Mouse (Mus musculus): Measurements from ENCODE around the gene Gtf3c1. TPM values are rescaled to one million over a fixed set of nuclear protein-coding genes. Genes with fewer than 3 reads are reported as not detected.

Gene Gtf3c1
- total and polyA plus RNA-seq, 2 experiments from 2014 or later, result 14.9 to 66.6 TPM

DNA sequence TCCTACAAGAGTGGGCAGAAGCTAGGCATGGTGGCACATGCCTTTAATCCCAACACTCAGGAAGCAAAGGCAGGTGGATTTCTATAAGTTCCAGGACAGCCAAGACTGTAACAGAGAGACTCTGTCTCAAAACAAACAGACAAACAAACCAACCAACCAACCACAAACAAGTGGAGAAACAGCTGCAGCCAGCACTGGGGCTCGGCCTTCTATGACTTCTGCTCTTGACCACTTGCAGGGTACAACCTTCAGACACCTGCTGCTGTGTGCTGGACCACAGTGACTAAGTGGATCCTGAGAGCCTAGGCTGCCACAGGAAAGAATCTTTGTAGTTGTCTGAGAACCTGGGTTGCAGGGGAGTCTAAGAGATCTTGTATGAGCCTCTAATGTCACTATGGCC is 58.6 kb downstream of the Gtf3c1 start:
- Histone ChIP-seq H3K27me3 (ENCODE audit: control insufficient read depth, insufficient read depth, low read length) (no peaks in the 10 kb centered on the region), H3K4me3 (ENCODE audit: low read depth, low read length) (no peak overlapping the region), H3K4me2 (ENCODE audit: low read depth, low read length) (no peak overlapping the region), H3K4me1 (ENCODE audit: control insufficient read depth, insufficient read depth) (no peaks in the 10 kb centered on the region), H3K9ac (replicated peaks; ENCODE audit: low read depth, low read length) (no peak overlapping the region), H3K27ac (ENCODE audit: low read depth) (no peak overlapping the region), H3K9me3 (replicated peaks; ENCODE audit: control insufficient read depth, low read length) (no peaks in the 10 kb centered on the region), H3K36me3 (replicated peaks; ENCODE audit: control insufficient read depth, insufficient read depth, low read length) (peaks cover 100% of the 10 kb centered on the region)
- no peak for ATAC-seq (ENCODE audit: insufficient read depth, low read depth)
- no peak for TF ChIP-seq EP300 (IDR thresholded peaks at IDR 0.05; ENCODE audit: low read depth)
- TF ChIP-seq CTCF (IDR thresholded peaks at IDR 0.05; ENCODE audit: low read depth), result no peak
- no peak for DNase-seq (ENCODE audit: low spot score)
- WGBS, result 86% methylated on average over 1 of the region's 1 CpGs

- WGBS, result 66% methylated on average over 7 of the region's 7 CpGs
- Histone ChIP-seq H3K4me2 (ENCODE audit: low read depth, low read length) (no peak overlapping the region), H3K9me3 (replicated peaks; ENCODE audit: control insufficient read depth, low read length) (no peaks in the 10 kb centered on the region), H3K4me3 (ENCODE audit: low read depth, low read length) (no peak overlapping the region), H3K27me3 (ENCODE audit: control insufficient read depth, insufficient read depth, low read length) (no peaks in the 10 kb centered on the region), H3K36me3 (replicated peaks; ENCODE audit: control insufficient read depth, insufficient read depth, low read length) (peaks cover 99% of the 10 kb centered on the region), H3K4me1 (ENCODE audit: control insufficient read depth, insufficient read depth) (peaks cover 6% of the 10 kb centered on the region), H3K27ac (ENCODE audit: low read depth) (no peak overlapping the region), H3K9ac (replicated peaks; ENCODE audit: low read depth, low read length) (no peak overlapping the region)
- no peak for ATAC-seq (ENCODE audit: insufficient read depth, low read depth)
- DNase-seq (ENCODE audit: low spot score), result no peak
- TF ChIP-seq CTCF (IDR thresholded peaks at IDR 0.05; ENCODE audit: low read depth), result no peak
- TF ChIP-seq EP300 (IDR thresholded peaks at IDR 0.05; ENCODE audit: low read depth), result no peak
Measured at GRCm38 (mm10) chr7:125645413-125645812, 62.2 kb downstream of the Gtf3c1 start.

- Histone ChIP-seq H3K27me3 (ENCODE audit: control insufficient read depth, insufficient read depth, low read length) (no peaks in the 10 kb centered on the region), H3K4me3 (ENCODE audit: low read depth, low read length) (no peak overlapping the region), H3K4me1 (ENCODE audit: control insufficient read depth, insufficient read depth) (peaks cover 6% of the 10 kb centered on the region), H3K9ac (replicated peaks; ENCODE audit: low read depth, low read length) (no peak overlapping the region), H3K9me3 (replicated peaks; ENCODE audit: control insufficient read depth, low read length) (no peaks in the 10 kb centered on the region), H3K27ac (ENCODE audit: low read depth) (no peak overlapping the region), H3K4me2 (ENCODE audit: low read depth, low read length) (no peak overlapping the region), H3K36me3 (replicated peaks; ENCODE audit: control insufficient read depth, insufficient read depth, low read length) (peaks cover 95% of the 10 kb centered on the region)
- no peak for DNase-seq (ENCODE audit: low spot score)
- TF ChIP-seq CTCF (IDR thresholded peaks at IDR 0.05; ENCODE audit: low read depth) (no peak), EP300 (IDR thresholded peaks at IDR 0.05; ENCODE audit: low read depth) (no peak)
- WGBS, result 57% methylated on average over 6 of the region's 6 CpGs
- ATAC-seq (ENCODE audit: insufficient read depth, low read depth), result no peak
Measured at GRCm38 (mm10) chr7:125643880-125644279, 63.7 kb downstream of the Gtf3c1 start.

- no peak overlapping the region for H3K4me3 ChIP-seq (ENCODE audit: low read depth, low read length)
- no peak overlapping the region for H3K9ac ChIP-seq (replicated peaks; ENCODE audit: low read depth, low read length)
- H3K36me3 ChIP-seq (replicated peaks; ENCODE audit: control insufficient read depth, insufficient read depth, low read length), result peaks cover 46% of the 10 kb centered on the region
- ATAC-seq (ENCODE audit: insufficient read depth, low read depth), result peak; percentile 38; the same call in 1 of the 2 replicates
- no peaks in the 10 kb centered on the region for H3K9me3 ChIP-seq (replicated peaks; ENCODE audit: control insufficient read depth, low read length)
- H3K4me1 ChIP-seq (ENCODE audit: control insufficient read depth, insufficient read depth), result peaks cover 6% of the 10 kb centered on the region
- no peaks in the 10 kb centered on the region for H3K27me3 ChIP-seq (ENCODE audit: control insufficient read depth, insufficient read depth, low read length)
- 47% methylated on average over 9 of the region's 9 CpGs for WGBS
- DNase-seq (ENCODE audit: low spot score), result peak; percentile 43
- no peak overlapping the region for H3K27ac ChIP-seq (ENCODE audit: low read depth)
- TF ChIP-seq CTCF (IDR thresholded peaks at IDR 0.05; ENCODE audit: low read depth) (peak; percentile 77), EP300 (IDR thresholded peaks at IDR 0.05; ENCODE audit: low read depth) (no peak)
- H3K4me2 ChIP-seq (ENCODE audit: low read depth, low read length), result no peak overlapping the region
Measured at GRCm38 (mm10) chr7:125638870-125639386, 68.7 kb downstream of the Gtf3c1 start.

GRCm38 (mm10) chr7:125638376-125638775 is 69.2 kb downstream of the Gtf3c1 start:
- H3K4me2 ChIP-seq (ENCODE audit: low read depth, low read length), result no peak overlapping the region
- H3K27me3 ChIP-seq (ENCODE audit: control insufficient read depth, insufficient read depth, low read length), result no peaks in the 10 kb centered on the region
- H3K9me3 ChIP-seq (replicated peaks; ENCODE audit: control insufficient read depth, low read length), result no peaks in the 10 kb centered on the region
- no peak overlapping the region for H3K27ac ChIP-seq (ENCODE audit: low read depth)
- TF ChIP-seq CTCF (IDR thresholded peaks at IDR 0.05; ENCODE audit: low read depth) (no peak), EP300 (IDR thresholded peaks at IDR 0.05; ENCODE audit: low read depth) (no peak)
- no peak overlapping the region for H3K4me3 ChIP-seq (ENCODE audit: low read depth, low read length)
- peaks cover 6% of the 10 kb centered on the region for H3K4me1 ChIP-seq (ENCODE audit: control insufficient read depth, insufficient read depth)
- ATAC-seq (ENCODE audit: insufficient read depth, low read depth) (no peak), DNase-seq (ENCODE audit: low spot score) (no peak)
- H3K9ac ChIP-seq (replicated peaks; ENCODE audit: low read depth, low read length), result no peak overlapping the region
- peaks cover 40% of the 10 kb centered on the region for H3K36me3 ChIP-seq (replicated peaks; ENCODE audit: control insufficient read depth, insufficient read depth, low read length)
- WGBS, result 72% methylated on average over 6 of the region's 6 CpGs

All from heart, postnatal 0 days (tissue).